Mouse (Mus musculus) cerebellum, adult 11-12 months (tissue): ENCODE measurements around the gene Tfrc.

Source experiments
- DNase-seq: peaks from one replicate; pipeline ENCODE4 v3.0.0; 2022

The Tfrc gene

DNA sequence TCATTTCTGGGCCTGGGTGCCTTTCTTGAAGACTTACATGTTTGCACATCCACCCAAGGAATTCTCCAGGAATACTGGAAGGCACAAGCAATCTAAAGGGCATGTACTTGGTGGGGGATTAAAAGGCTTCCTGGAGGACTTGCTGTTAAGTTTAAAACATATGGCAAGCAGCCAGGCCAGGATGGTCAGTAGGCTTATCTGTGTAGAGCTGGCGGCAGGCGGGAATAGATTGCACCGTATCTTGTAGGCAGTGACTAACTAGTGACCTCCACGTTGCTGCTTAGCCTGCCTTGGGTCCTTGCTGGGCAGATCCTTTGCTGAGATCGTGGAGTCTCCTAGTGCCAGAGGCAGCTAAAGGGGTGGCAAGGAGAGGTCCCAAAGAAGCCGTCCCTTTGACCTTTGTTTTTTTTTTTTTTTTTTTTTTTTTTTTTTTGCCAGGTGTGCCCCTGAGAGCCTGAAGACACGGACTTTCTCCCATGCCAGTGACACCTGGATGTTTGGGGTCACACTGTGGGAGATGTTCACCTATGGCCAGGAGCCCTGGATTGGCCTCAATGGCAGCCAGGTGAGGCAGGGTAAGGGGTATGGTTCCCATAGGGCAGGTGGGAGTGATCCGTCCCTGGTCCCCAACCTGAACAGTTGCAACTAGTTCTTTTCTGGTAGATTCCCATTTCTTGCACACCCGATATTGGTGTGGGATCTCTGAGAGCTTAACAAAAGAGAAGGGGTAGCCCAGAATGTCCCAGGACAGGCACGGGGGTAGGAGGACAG, 61.8 kb downstream of the Tfrc start:
- DNase-seq = no peak

DNA sequence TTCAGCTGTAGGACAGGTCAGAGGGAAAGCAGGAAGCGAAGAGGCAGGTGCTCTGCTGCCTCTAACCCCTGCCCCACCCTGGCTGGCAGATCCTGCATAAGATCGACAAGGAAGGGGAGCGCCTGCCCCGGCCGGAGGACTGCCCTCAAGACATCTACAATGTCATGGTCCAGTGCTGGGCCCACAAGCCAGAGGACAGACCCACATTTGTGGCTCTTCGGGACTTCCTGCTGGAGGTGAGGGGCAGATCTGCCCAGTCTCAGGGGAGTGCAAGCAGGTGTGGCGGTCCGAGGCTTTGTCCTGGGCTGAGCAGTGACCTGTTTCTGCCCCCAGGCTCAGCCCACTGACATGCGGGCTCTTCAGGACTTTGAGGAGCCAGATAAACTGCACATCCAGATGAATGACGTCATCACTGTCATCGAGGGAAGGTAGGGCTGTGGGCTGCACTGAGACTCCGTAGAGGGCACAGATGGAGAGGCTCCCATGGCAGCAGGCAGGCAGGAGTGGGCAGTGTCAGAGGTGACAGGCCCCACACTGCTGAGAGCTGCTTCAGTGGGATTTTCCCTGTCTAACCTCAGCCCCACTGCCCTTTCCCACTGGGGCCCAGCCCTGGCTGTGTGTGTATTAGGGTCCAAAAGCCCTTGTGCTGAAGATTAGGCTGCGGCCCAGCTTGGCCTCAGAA, 62.6 kb downstream of the Tfrc start:
- DNase-seq = peak; percentile 5

- DNase-seq = no peak
Observed at GRCm38 (mm10) chr16:32672250-32672649, 63.5 kb downstream of the Tfrc start.

GRCm38 (mm10) chr16:32672861-32673560, 64.3 kb downstream of the Tfrc start:
- no peak for DNase-seq

- no peak for DNase-seq
Observed at GRCm38 (mm10) chr16:32674121-32674740, 65.5 kb downstream of the Tfrc start.

- no peak for DNase-seq
Observed at GRCm38 (mm10) chr16:32677040-32677700, 68.5 kb downstream of the Tfrc start.

DNA sequence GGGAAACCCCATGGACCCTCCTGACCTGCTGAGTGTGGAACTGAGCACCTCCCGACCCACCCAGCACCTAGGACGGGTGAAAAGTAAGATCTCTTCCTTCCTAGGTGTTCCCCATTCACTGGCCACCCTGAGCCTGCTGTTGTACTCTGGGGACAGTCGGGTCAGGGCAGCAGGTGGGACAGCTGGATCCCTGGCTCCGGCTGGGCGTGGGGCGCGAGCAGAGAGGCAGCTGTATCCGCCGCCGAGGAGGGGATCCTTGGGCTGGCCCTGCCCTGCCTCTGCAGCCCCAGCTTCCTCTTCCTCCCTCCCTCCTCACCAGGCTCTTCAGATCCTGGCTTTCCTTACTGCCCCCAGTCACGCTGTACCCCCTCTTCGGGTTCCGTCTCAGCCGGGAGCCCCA, 69.2 kb downstream of the Tfrc start:
- DNase-seq = no peak

DNA sequence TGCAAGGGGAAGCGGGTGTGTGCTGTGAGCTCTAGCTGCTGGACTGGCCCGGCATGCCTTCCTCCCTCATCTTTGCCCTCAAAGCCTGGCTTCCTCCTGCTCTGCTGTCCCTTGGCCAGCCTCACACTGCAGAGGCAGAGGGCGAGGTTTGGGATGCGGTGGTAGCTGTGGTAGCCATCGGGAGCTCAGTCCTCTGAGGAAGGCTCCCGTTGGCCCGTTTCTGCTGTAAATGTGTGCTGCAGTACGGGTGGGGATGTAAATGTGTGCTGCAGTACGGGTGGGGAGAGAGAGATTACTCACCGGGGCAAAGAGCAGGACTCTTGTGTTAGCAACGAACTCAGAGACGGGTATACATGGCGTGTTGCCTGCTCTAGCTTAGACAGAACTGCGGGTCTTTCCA, 70.1 kb downstream of the Tfrc start:
- no peak for DNase-seq

DNA sequence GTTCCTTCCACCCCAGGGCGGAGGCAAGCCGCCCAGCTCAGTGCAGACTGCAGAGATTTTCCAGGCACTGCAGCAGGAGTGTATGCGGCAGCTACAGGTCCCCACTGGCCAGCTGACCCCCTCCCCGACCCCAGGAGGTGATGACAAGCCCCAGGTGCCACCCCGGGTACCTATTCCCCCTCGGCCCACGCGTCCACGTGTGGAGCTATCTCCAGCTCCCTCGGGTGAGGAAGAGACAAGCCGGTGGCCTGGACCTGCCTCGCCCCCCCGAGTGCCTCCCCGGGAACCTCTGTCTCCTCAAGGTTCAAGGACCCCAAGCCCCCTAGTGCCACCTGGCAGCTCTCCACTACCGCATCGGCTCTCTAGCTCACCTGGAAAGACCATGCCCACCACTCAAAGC, 71.3 kb downstream of the Tfrc start:
- no peak for DNase-seq

GRCm38 (mm10) chr16:32680806-32681205, 72.1 kb downstream of the Tfrc start:
- DNase-seq = no peak

DNA sequence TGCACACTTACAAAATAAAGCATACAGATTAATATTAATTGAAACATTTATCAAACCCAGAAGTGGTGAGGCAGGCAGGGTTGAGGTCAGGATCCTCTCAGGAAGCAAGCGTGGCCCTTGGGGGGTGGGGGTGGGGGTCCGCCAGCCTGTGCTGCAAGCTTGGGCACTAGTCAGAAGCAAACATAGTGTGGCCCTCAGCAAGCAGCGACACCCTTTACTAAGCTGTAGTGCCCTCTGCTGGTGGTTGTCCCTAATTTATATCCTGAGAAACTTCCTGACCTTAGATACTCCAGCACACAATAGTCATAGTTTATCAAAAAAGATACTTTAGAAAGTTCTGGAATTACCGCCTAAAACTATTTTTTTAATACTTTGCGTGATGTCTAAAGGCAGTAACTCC, 73.5 kb downstream of the Tfrc start:
- DNase-seq = no peak
